Mouse (Mus musculus) megakaryocyte-erythroid progenitor cell, adult 5-6 weeks (primary cell): ENCODE results near the gene Abhd17a. TPM values are rescaled to one million over a fixed set of nuclear protein-coding genes. Genes with fewer than 3 reads are reported as not detected.

Experiments
- ATAC-seq: replicated peaks from 2 replicates; pipeline ENCODE4 v1.8.0; 2016; ENCODE audit warnings: mild to moderate bottlenecking, inconsistent platforms; ENCODE audit not compliant: severe bottlenecking, poor library complexity, low FRiP score, low TSS enrichment
- total RNA-seq, 2 experiments: library from RNA; stranded (forward) in 1 of 2; stranded (reverse) in 1 of 2; fragments of 200-1000, 215-1000 nt in 1 of 2; fragments of >200 nt in 1 of 2; fragmentation: Nextera tagmentation in 1 of 2; gene quantifications; 2 replicates each; pipeline ENCODE4 v1.2.3; 2014 to 2017

Gene Abhd17a
- total RNA-seq, 2 experiments from 2014 or later: 19.4 to 63.1 TPM

DNA sequence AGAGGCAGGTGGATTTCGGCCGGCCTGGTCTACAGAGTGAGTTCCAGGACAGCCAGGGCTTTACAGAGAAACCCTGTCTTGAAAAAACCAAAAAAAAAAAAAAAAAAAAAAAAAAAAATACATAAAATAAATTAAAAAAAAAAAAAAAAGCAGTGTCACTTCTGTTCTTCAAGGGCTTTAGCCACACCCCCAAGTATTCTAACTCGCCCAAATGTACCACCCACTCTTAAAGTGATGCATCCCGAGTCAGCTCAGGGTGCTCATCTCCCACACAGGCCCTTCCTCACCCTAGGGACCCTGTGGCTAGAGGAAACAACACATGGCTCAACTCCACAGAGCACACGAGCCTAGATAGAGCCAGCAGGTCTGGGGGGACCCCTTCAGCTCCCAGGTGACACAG lies 7.1 kb downstream of the Abhd17a start:
- no peak for ATAC-seq

DNA sequence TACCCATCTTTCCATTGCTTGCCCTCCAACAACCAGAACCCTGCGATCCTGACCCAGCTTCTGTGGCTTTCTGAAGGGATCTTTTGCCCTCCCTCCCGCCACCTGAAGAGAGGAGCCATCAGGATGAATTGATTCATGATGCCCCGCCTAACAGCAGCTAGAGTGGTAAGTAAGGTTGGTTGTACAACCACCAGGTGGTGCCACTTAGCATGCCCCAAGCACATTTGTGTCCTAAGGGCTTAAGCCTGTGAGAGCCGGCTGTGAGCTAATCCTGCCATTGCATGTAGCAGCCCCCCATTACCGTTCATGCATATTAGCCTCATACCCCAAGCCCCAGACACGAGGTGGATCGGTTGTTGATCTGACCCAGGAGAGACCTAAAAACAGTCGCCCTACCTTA lies 11.2 kb downstream of the Abhd17a start:
- ATAC-seq: peak; percentile 64

DNA sequence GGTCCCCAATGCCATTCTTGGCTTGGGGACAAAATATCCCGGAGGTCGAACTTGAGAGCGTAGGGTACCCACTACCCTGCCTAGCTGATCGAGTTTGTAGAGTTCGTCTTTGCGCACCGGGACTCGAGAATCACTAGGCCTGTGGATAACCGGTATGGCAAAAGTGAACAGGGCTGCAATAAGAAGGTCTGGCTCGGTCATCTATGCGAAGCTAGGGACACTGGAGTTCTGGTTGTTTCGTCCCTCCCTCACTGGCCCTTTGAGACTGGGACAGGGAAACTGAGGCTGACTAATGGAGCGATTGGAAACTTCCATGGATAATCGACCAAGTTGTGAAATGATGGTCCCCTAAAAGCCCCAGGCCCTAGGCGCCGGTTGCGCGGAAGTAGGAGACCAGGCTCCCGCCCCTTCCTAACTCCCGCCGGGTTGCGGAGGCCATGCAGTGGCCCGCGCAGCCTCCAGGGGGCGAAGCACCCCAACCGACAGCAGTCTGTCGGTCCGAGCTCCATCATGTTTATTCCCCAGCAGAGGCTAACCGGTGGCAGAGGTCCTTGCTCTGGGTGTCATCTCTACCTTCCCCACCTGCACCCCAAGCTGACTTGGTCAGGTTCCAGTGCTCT lies 11.9 kb downstream of the Abhd17a start:
- peak; percentile 58 for ATAC-seq

DNA sequence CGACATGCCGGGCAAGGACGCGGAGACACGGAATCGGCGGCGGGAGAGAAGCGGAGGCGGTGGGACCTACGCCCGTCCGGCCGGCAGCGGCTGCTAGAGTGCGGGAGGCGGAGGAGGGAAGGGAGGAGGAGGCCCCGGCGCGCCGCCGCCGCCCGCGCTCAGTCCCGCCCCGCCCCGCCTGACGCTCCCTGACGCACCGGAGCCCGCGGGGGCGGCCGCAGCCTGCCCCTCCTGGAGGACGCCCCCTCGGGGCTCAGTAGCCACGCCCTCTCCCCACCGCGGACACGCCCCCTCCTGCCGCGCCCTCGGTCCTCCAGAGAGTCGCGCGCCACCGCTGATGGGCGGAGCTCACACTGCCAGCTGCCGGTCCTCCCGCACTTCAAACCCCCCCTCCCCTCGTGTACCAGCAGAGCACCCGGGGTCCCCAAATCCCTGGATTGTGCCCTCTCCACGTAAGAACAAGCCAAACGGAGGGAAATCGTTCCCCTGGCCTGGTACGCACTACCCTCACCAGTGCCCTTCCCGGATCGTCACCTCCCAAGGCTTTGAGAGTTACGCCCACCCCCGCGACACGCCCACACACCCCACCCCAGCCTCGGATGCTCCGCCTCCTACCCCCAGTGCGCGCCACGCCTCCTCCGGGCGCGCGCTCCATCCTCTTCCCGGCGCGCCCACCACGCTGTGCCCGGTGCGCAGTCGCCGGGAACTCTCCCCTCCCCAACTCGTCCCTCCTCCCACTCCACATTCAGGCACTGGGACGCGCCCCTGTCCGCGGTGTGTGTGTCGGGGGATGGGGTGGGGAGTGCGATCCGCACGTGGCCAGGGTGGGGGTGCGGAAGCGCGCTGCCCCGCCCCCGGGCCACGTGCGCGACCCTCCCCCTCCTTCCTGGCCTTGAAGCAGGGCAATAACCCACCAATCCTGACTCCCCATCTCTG lies 12.7 kb downstream of the Abhd17a start, which contains the start of gene Klf16:
Klf16 (minus strand) TSS at position 127 of the 936 bp plus-strand sequence.
- ATAC-seq: peak; percentile 49

DNA sequence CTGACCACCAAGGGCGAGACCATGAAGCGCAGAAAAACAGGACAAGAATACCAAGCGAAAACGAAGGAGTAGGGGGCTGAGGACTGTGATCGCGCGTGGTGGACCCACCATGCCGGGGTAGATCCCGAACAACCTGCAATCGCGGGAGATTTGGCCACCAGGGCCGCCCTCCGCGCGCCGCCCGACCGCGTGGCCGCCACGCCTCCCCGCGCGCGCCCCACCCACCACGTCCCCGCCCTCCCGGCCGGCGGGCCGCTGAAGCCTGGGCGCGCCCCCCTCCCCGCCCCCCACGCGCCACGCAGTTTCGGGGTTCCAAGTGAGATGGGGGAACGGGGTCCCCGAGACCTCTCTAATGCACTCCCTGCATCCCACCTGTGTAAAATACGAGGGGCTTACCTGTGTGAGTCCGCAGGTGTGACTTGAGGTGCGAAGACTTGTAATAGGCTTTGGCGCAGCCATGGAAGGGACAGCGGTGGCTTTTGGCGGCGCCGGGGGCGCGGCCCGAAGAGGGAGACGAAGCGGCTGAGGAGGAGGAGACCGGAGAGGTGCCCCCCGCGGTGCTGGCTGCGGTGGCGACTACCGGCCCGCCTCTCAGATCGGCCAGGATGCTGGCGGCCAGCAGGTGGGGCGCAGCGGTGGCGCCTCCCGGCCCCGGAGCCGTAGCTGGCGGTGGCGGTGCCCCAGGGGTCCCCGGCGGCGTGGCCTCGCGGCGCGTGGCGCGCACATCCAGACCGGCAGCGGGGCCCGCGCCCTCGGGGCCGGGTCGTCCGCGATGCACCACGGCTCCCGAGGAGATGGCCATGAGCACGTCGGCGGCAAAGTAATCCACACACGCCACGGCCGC lies 13.6 kb downstream of the Abhd17a start:
- ATAC-seq: no peak

DNA sequence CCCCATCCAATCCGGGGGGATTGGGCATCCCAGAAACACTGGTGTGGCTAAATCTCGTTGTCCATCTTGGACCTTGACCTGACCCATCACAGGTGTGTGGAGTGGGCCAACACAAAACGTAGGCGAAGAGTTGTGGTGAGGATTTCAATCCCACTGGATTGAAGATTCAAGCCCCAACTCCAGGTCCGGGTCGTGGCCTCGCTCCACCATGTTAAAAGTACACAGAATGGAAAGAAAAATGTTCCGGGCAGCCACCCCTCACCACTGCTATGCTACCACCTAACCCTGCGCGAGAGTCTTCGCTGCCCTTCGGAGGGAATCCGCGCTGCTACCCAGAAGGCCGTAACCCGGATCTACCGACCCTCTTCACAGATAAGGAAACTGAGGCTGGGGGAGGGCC lies 14.2 kb downstream of the Abhd17a start:
- no peak for ATAC-seq

DNA sequence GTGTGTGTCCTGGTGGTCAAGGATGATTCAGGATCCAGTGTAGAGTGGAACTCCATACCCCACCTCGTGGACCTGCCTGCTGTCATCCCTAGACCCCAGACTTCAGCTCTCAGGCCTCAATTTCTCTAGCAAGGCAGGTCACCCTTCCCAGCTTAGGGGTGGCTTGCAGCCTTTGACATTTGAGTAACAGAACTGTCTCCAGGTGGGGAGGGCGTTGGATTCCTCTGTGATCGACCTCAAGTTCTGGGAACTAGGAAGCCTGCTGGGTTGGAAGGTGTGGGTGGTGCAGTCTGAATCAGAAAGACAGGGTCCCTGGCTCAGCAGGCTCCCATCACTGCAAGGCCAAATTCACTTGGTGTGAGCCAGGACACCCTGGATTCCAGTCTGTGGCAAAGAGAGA lies 15.2 kb downstream of the Abhd17a start:
- ATAC-seq: no peak

DNA sequence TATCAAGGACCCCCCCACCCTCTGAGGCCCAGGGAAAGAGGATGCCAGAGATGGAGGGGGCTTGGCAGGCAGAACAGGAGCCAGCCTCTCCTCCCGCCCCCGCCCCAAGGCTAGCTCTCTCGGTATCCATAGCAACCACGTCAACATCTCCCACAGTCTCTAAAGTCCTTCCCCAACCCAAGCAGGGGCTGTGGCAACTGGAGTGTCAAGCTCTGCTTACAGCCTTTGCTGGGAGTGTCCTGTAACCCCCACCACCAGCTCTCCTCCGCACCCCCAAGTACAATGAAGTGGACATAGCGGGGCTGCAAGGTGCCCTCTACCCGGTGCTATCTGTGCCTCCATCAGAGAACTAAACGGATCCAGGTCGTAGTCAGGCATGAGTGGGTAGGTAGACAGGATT lies 16.2 kb downstream of the Abhd17a start:
- no peak for ATAC-seq

DNA sequence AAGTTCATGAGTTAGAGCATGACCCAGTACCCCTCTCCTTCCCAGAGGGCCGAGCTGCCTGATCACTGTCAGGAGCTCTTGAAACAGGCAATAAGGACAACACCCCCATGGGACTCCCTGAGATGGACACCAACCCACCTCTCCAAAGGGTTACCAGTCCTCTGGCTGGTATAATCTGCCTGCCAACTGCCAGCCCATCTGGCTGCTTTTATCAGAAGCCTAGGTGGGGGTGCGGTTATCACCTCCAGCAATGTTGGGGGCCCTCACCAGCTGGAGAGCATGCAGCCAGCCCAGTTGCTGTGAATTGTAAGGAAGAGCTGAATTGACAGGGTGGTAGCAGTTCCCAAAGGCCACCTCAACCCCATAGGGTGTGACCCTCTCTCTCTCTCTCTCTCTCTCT lies 17.7 kb downstream of the Abhd17a start:
- ATAC-seq: peak; percentile 44

DNA sequence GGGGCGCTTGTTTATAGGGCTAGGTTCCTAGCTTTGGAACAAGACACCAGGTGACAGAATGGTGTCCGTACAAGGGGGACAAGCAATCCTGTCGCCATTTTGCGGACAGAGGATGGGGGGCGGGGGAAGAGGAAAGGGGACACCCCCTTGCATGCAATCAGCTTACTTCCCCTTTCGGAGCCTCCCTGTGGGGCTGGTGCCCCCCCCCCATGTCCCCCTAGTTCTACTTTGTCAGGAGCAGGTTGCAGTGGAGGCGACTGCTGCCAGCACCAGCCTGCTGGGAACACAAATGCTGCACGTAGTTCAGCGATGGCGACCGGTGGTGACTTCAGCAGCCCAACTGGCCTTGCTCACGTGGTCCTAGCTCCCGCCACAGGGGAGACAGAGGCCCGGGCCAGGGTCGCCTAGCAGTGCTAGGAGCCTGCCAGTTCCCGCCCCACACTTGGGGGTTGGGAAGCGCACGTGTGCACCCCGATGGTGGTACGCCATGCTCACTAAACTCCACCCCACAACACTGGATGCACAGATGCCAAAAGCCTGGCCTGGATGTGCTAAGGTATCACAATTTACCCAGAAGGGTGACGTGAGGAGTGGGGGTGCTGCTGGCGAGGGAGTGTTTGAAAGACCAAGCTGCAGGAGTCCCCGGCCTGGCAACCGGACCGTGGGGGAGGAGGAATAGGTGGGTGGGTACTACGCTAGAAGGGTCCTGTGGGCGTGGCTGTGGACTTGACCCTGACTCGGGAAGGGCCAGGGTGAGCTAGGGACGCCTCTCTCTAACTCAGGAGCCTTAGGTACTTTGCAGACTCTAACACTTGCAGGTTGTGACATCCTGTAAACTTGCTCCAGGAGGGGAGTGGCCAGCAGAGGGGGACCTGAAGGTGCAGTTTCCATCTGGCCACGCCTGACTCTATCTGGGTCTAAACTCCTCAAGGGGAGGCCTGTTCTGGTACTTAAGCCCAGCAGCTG lies 19.0 kb downstream of the Abhd17a start:
- peak; percentile 13 for ATAC-seq

DNA sequence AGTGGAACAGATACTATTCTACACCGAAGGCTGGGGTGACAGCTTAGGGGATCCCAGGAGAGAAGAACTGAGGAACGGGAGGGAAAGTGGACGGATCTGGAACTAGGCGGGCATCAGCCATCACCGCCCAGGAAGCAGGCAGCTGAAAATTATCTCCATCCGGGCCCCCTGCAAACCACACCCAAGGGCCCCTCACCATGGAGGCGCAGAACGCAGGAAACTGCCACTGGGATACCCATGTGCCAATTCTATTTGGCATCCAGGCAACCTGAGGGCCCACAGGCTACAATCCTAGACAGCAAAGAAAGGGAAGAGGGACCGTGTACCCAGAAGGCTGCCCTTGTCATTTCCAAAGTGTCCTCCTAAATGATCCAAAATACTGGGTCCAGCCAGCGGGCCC lies 19.7 kb downstream of the Abhd17a start:
- no peak for ATAC-seq

DNA sequence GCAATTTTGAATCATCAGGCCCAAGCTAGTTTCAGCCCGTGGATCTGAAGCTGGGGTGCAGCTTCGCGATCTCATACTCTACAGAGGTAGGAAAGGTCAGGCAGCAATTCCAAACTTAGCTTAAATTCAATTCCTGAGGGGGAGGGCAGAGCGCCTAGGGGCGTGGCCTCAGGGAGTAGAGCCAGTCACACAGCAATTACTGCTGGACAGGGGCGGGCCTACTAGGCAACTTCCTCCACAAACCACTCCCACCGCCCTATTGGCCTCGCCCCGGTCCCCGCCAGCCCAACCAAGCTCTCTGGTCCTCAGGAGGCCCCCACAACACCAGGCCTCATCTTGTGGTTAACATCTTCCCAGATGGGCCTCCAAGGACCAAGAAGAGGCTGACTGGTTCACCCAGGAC lies 20.5 kb downstream of the Abhd17a start:
- ATAC-seq: peak; percentile 60

DNA sequence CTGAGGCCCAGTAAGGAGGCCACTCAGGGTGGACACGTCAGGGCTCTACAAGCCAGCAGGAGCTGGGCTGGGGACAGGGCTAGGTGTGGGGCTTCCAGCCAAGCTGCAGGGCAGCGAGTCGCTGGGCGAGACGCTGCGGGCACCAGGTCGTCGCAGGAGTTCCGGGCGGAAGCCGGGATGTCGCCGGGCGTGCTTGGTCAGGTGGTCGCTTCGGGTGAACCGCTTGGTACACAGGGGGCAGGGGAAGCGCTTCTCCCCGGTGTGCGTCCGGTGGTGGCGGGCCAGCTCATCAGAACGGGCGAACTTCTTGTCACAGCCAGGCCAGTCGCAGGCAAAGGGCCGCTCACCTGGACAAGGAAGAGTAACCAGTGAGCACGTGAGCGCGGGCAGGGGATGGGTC lies 21.3 kb downstream of the Abhd17a start:
- no peak for ATAC-seq

DNA sequence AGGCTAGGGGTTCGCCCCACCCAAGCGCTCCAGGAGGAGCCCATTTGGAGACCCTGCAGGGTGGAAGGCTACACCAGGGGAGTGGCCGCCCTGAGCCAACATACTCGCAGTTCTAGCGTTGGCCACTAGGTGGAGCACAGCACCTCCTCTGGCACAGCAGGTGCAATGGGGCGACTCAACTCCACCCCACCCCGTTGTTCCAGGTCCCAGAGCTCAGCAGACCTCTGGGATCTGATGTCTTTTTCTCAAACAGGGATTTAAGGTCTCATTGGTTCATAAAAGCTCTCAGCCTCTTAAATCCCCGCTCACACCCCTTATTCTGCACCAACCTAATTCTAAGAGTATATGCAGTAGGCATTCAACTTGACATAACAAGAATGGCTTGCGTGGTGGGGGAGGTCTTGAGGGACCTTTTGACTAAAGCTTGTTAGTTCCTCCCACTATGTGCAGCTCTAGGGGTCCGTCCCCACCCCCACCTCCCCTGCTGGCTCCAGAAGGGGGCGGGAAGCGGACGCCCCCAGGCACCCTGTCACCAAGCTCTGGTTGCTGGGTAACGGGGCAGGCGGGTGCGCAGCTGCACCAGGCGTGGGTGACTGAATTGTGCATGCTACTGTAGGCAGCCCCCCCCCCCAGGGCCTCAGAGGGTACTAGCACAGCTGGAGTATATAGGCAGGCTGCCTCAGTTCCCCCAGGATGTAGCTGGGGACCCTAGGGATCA lies 23.6 kb downstream of the Abhd17a start:
- peak; percentile 54; the same call in 1 of the 2 replicates for ATAC-seq

DNA sequence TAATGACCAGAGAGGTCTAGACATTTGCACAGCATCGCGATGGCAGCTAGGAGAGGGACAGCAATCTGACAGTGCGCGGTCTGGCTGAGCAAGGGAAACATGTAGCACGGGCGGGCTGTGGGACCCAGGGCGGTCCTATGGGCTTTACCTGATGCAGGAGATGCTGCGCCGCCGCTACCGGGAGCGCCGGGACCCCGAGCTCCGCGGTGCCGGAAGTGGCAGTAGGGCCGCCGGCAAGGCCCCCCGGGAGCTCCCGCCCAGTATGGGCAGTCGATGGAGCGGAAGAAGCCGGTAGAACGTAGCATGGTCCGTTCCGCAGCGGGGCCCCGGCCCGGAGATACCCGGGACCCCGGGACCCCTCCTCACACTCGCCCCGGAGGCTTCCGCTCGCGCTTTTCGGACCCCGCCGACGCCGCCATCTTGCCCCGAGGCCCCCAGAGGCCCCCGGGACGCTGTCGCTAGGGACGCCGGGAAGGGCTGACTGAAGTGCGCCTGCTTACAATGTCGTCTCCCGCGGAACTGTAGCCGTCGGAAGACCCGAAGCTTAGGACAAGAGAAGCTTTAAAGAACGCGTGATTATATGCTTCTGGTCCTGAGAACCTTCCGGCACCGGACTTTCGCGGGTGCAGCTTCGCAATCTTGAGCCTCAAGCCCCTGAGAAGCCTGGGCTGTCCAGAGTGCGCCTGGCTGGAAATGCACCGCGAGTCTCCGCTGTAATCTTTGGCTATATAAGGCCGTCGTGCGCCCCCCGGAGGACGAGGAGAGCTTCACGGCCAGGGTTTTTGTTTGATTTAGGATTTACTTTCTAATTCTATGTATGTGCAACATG lies 28.8 kb downstream of the Abhd17a start, which contains the start of gene Rexo1:
Rexo1 (minus strand) TSS at position 445 of the 829 bp plus-strand sequence.
- peak; percentile 79 for ATAC-seq

DNA sequence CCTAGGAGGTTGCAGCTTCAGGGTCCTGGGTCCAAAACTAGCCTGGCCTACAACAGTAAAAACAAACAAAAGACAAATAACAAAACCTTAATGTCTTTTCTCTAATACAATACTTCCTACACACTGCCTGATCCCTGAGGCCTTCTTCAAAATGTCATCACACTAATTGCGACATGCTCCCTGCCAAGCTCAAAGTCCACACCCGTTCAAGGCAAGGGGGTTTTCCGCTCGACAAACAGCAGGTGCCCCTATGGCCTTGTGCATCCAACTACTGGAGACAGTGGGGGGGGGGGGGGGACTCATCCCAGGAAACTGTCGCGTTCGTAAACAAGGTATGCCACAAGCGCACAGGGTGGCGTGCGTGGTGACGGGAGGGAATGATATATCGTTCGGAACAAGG lies 29.5 kb downstream of the Abhd17a start:
- no peak for ATAC-seq

DNA sequence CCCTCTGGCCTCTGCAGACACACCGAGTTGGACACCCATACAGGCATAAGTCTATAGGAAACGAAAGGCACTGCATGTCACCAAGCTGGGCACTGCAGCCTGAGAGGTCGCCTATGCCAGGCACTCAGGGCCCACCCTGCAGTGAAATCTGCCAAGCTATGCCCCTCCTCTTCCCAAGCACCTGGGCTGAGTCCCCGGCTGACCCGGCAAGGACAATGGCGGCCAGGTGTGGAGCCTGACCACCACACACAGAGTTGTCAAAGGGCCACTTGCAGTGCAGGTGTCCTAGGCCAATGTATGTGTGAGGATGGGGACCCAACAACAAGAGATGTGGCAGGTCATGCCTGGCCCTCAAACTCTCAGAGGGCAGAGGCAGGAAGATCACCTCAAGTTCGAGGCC lies 30.7 kb downstream of the Abhd17a start:
- ATAC-seq: no peak
